Mouse (Mus musculus): ENCODE measurements around the gene Zbtb37.

The Zbtb37 gene

DNA sequence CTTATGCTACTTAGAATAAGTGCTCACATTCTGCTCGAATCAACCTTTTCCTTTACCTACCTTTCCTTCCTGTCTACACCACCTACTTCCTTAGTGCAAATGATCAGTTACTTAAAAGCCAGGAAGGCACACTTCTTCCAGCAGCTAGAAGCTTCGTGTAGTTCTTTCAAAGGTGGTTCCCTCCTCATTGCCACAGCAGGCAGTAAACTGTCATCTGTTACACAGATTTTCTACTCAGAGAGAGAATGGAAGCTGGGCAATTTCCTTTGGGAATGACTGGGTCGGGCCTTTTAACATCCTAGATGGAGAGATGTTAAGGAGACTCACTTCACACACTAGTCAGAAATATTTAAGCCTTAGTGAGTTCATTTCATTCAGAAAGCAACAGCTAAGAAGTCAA, 29.1 kb downstream of the Zbtb37 start:
- no peak for TF ChIP-seq GATA4 (IDR thresholded peaks at IDR 0.05; ENCODE audit: insufficient replicate concordance, low read length)

GRCm38 (mm10) chr1:161004942-161005341, 29.7 kb downstream of the Zbtb37 start:
- no peak for TF ChIP-seq GATA4 (IDR thresholded peaks at IDR 0.05; ENCODE audit: insufficient replicate concordance, low read length)

- no peak for TF ChIP-seq GATA4 (IDR thresholded peaks at IDR 0.05; ENCODE audit: insufficient replicate concordance, low read length)
Observed at GRCm38 (mm10) chr1:160993851-160994250, 40.8 kb downstream of the Zbtb37 start.

DNA sequence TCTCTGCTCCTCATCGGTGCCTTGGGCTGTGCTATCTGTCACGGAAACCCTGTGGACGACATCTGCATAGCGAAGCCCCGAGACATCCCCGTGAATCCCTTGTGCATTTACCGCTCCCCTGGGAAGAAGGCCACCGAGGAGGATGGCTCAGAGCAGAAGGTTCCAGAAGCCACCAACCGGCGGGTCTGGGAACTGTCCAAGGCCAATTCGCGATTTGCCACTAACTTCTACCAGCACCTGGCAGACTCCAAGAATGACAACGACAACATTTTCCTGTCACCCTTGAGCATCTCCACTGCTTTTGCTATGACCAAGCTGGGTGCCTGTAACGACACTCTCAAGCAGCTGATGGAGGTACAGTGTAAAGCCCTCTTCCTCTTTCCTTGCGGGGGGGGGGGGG, 45.3 kb downstream of the Zbtb37 start:
- TF ChIP-seq GATA4 (IDR thresholded peaks at IDR 0.05; ENCODE audit: insufficient replicate concordance, low read length): no peak

DNA sequence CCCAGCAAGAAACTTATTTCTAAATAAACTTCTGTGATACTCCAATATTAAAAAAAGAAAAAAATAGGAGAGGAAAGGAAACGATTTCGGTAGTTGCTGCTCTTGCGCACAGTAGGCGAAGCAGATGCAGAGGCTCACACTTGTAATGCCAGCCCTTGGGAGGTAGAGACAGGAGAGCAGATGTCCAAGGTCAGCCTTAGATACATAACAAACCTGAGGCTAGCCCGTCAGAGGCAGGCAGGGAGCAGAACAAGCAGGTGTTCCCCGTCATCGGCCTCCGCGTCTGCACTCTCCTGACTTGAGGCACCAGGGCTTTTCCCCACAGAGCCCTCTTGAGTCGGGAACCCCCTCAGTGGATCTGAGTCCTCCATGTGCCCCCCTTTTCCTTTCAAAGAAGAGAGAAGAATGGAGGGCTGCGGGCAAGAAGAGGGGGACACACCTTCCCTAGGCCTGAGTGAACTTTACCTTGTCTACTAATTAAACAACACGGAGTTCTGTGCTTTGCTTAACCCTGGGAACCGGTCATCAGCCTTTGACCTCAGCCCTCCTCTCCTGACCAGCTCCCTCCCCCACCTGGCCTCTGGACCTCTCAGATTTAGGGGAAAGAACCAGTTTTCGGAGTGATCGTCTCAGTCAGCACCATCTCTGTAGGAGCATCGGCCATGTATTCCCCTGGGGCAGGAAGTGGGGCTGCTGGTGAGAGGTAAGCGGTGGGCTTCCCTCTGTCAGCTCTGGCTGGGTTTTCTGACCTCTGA, 47.6 kb downstream of the Zbtb37 start:
- TF ChIP-seq GATA4 (IDR thresholded peaks at IDR 0.05; ENCODE audit: insufficient replicate concordance, low read length): no peak

GRCm38 (mm10) chr1:160985477-160985876, 49.2 kb downstream of the Zbtb37 start:
- no peak for TF ChIP-seq GATA4 (IDR thresholded peaks at IDR 0.05; ENCODE audit: insufficient replicate concordance, low read length)

DNA sequence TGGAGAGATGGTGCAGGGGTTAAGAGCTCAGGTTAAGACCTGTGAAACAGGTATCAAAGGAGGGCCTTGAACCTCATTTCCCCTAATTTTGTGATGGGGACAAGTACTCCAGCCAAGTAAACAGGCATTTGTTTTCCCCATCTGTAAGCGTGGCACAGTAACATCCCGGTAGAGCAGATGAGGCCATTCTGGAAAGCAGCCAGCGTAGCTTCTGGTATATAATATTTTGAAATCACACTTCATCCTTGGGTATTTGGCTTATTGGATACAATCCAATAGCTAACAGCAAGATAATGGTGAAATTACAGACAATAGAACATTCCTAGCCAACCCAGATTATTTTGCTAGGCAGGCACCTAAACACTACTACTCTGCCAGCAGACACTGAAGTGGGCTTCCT, 51.8 kb downstream of the Zbtb37 start:
- TF ChIP-seq GATA4 (IDR thresholded peaks at IDR 0.05; ENCODE audit: insufficient replicate concordance, low read length): no peak

GRCm38 (mm10) chr1:160981337-160981736, 53.3 kb downstream of the Zbtb37 start:
- TF ChIP-seq GATA4 (IDR thresholded peaks at IDR 0.05; ENCODE audit: insufficient replicate concordance, low read length): no peak

DNA sequence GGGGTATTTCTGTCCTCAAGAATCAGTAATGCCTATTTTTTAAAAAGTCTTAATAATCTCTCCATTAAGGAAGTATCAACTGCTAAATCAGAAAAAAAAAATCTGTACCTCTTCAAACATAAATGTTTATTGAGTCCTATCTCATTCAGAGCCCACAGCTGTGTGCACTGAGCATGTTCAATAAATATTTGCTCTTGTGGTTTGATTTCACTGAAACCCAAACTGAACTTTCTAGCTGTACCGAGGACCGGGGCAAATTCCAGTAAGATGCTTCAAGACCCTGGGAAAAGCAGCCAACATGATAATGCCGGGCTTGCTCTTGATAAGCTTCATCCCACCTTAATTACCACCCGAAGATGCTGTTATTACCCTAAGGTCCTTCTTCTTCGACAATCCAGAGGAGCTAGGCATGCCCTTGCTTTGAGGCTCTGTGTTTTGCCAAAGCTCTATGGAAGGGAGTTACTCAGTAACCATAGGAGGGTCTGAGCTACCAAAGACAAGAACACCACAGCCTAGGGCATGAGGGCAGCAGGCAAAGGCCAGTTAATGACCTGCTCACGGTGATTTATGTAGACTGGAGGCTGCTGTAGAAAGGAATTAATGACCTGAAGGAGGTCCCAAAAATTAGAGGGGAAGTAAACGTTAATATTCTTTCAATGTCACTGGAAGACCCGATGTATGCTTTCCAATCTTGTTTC, 54.0 kb downstream of the Zbtb37 start:
- TF ChIP-seq GATA4 (IDR thresholded peaks at IDR 0.05; ENCODE audit: insufficient replicate concordance, low read length): no peak

GRCm38 (mm10) chr1:160980021-160980420, 54.6 kb downstream of the Zbtb37 start:
- TF ChIP-seq GATA4 (IDR thresholded peaks at IDR 0.05; ENCODE audit: insufficient replicate concordance, low read length): no peak

GRCm38 (mm10) chr1:160978071-160978735, 56.4 kb downstream of the Zbtb37 start, which contains the start of gene Serpinc1:
Serpinc1 (plus strand) TSS chr1:160978585.
- no peak for TF ChIP-seq GATA4 (IDR thresholded peaks at IDR 0.05; ENCODE audit: insufficient replicate concordance, low read length)

DNA sequence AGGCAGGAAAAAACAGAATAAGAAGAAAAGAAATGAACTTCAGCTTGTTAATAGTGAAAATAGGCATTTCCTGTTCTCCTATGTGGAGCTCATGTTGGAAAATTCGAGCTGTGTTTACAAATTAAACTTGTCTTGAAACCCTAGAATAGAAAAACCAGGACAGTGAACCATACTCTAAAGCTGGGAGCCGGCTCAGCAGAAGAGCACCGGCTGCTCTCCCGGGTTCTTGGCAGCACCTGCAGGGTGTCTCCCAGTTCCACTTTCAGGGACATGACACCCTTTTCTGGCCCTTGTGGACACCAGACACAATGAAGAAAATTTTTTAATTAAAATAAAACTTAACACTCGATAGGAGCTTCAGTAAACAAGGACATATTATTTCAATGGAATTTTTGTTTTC, 66.0 kb downstream of the Zbtb37 start:
- TF ChIP-seq GATA4 (IDR thresholded peaks at IDR 0.05; ENCODE audit: insufficient replicate concordance, low read length): no peak

DNA sequence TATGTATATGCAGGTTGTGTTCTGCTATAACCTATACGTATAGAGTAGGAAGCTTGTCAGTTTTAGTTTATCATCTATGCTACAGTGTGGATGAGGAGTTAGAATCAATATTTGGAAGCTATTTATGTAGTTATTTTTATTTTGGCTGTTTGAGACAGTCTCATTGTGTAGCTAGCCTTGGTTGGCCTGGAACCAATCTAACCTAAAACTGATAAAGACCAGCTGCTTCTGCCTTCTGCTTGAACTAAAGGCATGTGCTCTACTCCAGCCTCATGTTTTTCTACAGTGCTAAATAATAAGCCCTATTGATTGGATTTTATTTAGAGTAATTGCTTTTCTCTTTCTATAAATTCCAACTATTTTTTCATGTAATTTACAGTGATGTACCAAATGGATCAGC, 67.4 kb downstream of the Zbtb37 start:
- no peak for TF ChIP-seq GATA4 (IDR thresholded peaks at IDR 0.05; ENCODE audit: insufficient replicate concordance, low read length)

- no peak for TF ChIP-seq GATA4 (IDR thresholded peaks at IDR 0.05; ENCODE audit: insufficient replicate concordance, low read length)
Observed at GRCm38 (mm10) chr1:160963199-160963598, 71.5 kb downstream of the Zbtb37 start.

Data from liver, adult (tissue).